Mouse (Mus musculus) spleen, postnatal 10 days (tissue): ENCODE results near the gene Slc32a1.

Experiments
- DNase-seq, 2 experiments: peaks; one replicate each; pipeline ENCODE4 v3.0.0; 2021 to 2022; ENCODE audit warnings: low spot score in 2 of 2

The Slc32a1 gene

GRCm38 (mm10) chr2:158612671-158613250 is 2.2 kb downstream of the Slc32a1 start:
- DNase-seq: no peak

- peak; percentile 53 to 77 for DNase-seq
These were observed 3.2 kb downstream of the Slc32a1 start for GRCm38 (mm10) chr2:158613541-158614417.

- DNase-seq: no peak
These were observed 3.9 kb downstream of the Slc32a1 start for GRCm38 (mm10) chr2:158614418-158614955.

GRCm38 (mm10) chr2:158615161-158615680 is 4.7 kb downstream of the Slc32a1 start:
- DNase-seq: no peak

GRCm38 (mm10) chr2:158615702-158616101 is 5.1 kb downstream of the Slc32a1 start:
- no peak for DNase-seq

- no peak for DNase-seq
These were observed 5.7 kb downstream of the Slc32a1 start for GRCm38 (mm10) chr2:158616296-158616695.

GRCm38 (mm10) chr2:158616790-158617189 is 6.2 kb downstream of the Slc32a1 start:
- no peak for DNase-seq

GRCm38 (mm10) chr2:158624718-158625222 is 14.2 kb downstream of the Slc32a1 start, which contains the start of gene Actr5:
Gene Actr5 (plus strand): TSS chr2:158624888.
- peak; percentile 84 to 96 for DNase-seq

GRCm38 (mm10) chr2:158625231-158625630 is 14.7 kb downstream of the Slc32a1 start:
- peak in 1 of 2 experiments; percentile 50 for DNase-seq

GRCm38 (mm10) chr2:158625697-158626096 is 15.1 kb downstream of the Slc32a1 start:
- DNase-seq: no peak

GRCm38 (mm10) chr2:158628858-158629257 is 18.3 kb downstream of the Slc32a1 start:
- DNase-seq: no peak

GRCm38 (mm10) chr2:158629414-158629813 is 18.8 kb downstream of the Slc32a1 start:
- DNase-seq: peak in 1 of 2 experiments; percentile 11

GRCm38 (mm10) chr2:158631873-158632272 is 21.3 kb downstream of the Slc32a1 start:
- peak in 1 of 2 experiments; percentile 10 for DNase-seq

GRCm38 (mm10) chr2:158641869-158642268 is 31.3 kb downstream of the Slc32a1 start:
- DNase-seq: peak; percentile 52 to 73

- no peak for DNase-seq
These were observed 32.0 kb downstream of the Slc32a1 start for GRCm38 (mm10) chr2:158642587-158642986.

- no peak for DNase-seq
These were observed 33.2 kb downstream of the Slc32a1 start for GRCm38 (mm10) chr2:158643791-158644190.

- DNase-seq: no peak
These were observed 40.8 kb downstream of the Slc32a1 start for GRCm38 (mm10) chr2:158651159-158651908.

GRCm38 (mm10) chr2:158652985-158653384 is 42.4 kb downstream of the Slc32a1 start:
- peak; percentile 56 to 83 for DNase-seq

GRCm38 (mm10) chr2:158654717-158655116 is 44.1 kb downstream of the Slc32a1 start:
- no peak for DNase-seq

- DNase-seq: no peak
These were observed 45.2 kb downstream of the Slc32a1 start for GRCm38 (mm10) chr2:158655806-158656205.

GRCm38 (mm10) chr2:158658822-158659221 is 48.3 kb downstream of the Slc32a1 start:
- no peak for DNase-seq
